Mouse (Mus musculus) stomach, embryonic 15.5 days (tissue): ENCODE data around the gene Wwtr1. TPM values are rescaled to one million over a fixed set of nuclear protein-coding genes. Genes with fewer than 3 reads are reported as not detected.

Source experiments
- ATAC-seq: fragments of 200-750 bp; cut with Nextera tagmentation; 2 replicates; pipeline ENCODE4 v1.8.0; 2017; ENCODE audit warnings: low read depth, moderate number of reproducible peaks, moderate TSS enrichment; ENCODE audit not compliant: insufficient read depth, low FRiP score
- H3K27ac ChIP-seq: fragments of 300-500 bp; sonication (generic); 2 replicates; pipeline ENCODE4 v1.5.1; 2015; ENCODE audit warnings: mild to moderate bottlenecking, inconsistent platforms
- H3K27me3 ChIP-seq: fragments of 300-500 bp; sonication (generic); replicated peaks from 2 replicates; pipeline ENCODE4 v1.6.1; 2015; ENCODE audit warnings: inconsistent platforms
- H3K36me3 ChIP-seq: fragments of 300-500 bp; sonication (generic); 2 replicates; pipeline ENCODE4 v1.6.1; 2015; ENCODE audit warnings: inconsistent platforms
- H3K4me1 ChIP-seq: fragments of 300-500 bp; sonication (generic); 2 replicates; pipeline ENCODE4 v1.6.1; 2015; ENCODE audit warnings: inconsistent platforms
- H3K4me2 ChIP-seq: fragments of 300-500 bp; sonication (generic); 2 replicates; pipeline ENCODE4 v1.6.1; 2015; ENCODE audit warnings: mild to moderate bottlenecking, inconsistent platforms
- H3K4me3 ChIP-seq: fragments of 300-500 bp; sonication (generic); replicated peaks from 2 replicates; pipeline ENCODE4 v1.5.1; 2015; ENCODE audit warnings: inconsistent platforms
- H3K9ac ChIP-seq: fragments of 300-500 bp; sonication (generic); 2 replicates; pipeline ENCODE4 v1.6.1; 2015; ENCODE audit warnings: inconsistent platforms
- H3K9me3 ChIP-seq: fragments of 300-500 bp; sonication (generic); 2 replicates; pipeline ENCODE4 v1.6.1; 2016; ENCODE audit warnings: inconsistent platforms
- WGBS: fragments of 180-500 bp; shearing (Covaris S2); methylation state at CpG from one replicate; pipeline ENCODE4 v1.1.7; 2015; 5-methylcytosine and 5-hydroxymethylcytosine counted together
- polyA plus RNA-seq: library from polyadenylated mRNA; unstranded; fragments of >200 nt; fragmentation: Nextera tagmentation; extraction: Ambion mirVana; gene quantifications from 2 replicates; pipeline ENCODE4 v1.2.1, GENCODE M21; 2015

The Wwtr1 gene
- polyA plus RNA-seq: 16.9 and 18.9 TPM in 2 replicates

DNA sequence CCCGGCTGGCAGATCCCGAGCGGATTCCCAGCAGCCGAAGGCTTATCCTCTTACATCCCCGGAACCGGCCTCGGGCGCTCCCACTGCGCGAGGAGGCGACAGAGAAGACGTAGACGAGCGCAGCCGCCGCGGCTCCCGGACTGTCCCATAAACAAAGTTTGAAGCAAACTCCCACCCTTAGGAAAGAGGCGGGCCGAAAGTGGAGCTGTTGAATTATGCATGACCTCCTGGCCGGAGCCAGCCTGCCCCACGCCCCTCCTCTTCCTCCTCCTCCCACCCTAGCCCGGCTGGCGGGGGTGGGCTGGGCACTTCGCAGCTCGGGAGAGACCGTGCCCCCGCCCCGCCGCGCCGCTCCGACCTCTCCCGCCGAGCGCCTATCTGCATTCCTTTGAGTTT, at the start of gene Wwtr1:
TSS of gene Wwtr1 (minus strand) at position 251 of the 396 bp plus-strand sequence.
- Histone ChIP-seq H3K4me1 (peaks cover 11% of the 10 kb centered on the region; the same call in 1 of the 2 replicates), H3K36me3 (peaks cover 1% of the 10 kb centered on the region; the same call in 1 of the 2 replicates), H3K27me3 (no peaks in the 10 kb centered on the region), H3K27ac (peak within 1 kb of the TSS; percentile 96), H3K9me3 (no peaks in the 10 kb centered on the region), H3K4me2 (peak within 1 kb of the TSS; percentile 85), H3K4me3 (peak within 1 kb of the TSS; percentile 69), H3K9ac (peak within 1 kb of the TSS; percentile 61)
- WGBS: under 1% methylated on average over 36 of the region's 36 CpGs
- ATAC-seq: peak; percentile 93

DNA sequence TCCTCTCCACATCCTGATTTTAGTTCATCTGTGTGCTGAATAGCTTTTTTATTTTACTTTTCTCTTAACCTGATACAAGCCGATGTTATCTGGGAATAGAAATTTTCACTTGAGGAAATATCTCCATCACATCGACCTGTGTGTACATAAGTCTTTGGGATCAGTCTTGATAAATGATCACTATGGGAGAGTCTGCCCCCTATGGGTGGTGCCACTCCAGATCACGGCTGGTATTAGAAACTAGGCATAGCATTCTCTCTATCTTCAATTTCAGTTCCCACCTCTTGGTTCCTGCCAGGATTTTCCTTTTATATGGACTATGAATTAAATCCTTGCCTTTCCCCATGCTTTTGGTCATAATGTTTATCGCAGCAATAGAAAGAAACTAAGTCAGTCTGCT, 44.0 kb upstream of the Wwtr1 start:
- no peak for ATAC-seq
- Histone ChIP-seq H3K4me3 (no peak overlapping the region), H3K27me3 (no peaks in the 10 kb centered on the region), H3K4me2 (no peak overlapping the region), H3K4me1 (no peaks in the 10 kb centered on the region), H3K36me3 (no peaks in the 10 kb centered on the region), H3K9ac (no peak overlapping the region), H3K27ac (no peak overlapping the region), H3K9me3 (no peaks in the 10 kb centered on the region)
- WGBS: 75% methylated on average over 4 of the region's 4 CpGs

DNA sequence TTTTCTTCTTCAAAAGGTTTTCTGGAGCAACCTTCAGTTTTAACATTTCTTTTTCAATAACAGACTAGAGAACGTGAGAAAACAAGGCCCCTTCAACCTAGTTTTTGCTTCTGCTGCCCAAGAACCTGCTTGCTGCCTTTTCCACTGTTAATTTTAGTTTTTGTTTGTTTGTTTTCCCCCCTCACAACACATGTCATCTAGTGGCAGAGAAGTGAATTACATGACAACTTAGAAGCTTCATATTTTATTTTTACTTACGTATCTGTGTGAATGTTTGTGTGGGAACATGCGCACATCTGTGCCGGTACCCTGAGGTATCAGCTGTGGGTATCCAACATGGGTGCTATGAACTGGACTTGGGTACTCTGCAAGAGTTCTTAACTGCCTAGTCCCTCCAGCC, 39.9 kb upstream of the Wwtr1 start:
- Histone ChIP-seq H3K4me3 (no peak overlapping the region), H3K4me2 (no peak overlapping the region), H3K4me1 (no peaks in the 10 kb centered on the region), H3K27ac (no peak overlapping the region), H3K9me3 (no peaks in the 10 kb centered on the region), H3K36me3 (no peaks in the 10 kb centered on the region), H3K27me3 (no peaks in the 10 kb centered on the region), H3K9ac (no peak overlapping the region)
- 88% methylated on average over 4 of the region's 4 CpGs for WGBS
- ATAC-seq: no peak

DNA sequence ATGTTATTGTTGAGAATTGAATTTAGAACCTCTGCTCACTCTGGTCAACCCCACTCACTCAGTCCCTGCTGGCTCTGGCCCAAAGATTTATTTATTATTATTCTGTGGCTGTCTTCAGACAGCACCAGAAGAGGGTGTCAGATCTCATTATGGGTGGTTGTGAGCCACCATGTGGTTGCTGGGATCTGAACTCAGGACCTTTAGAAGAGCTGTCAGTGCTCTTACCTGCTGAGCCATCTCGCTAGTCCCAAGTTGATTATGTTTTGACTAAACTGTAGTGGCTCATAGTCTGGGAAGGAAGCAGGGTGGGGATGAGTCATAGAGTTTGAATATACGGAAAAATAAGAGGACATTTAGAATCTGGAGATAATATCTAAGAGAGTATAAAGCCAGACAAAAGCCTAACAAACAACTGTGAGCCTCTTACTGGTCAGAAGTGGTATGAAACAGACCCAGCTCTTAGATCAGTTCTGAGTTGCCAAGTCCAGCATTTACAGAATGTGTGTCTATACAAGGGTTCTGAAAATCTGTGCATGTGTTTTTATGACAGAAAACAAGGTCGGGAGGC, 36.8 kb upstream of the Wwtr1 start:
- no peak overlapping the region for H3K4me3 ChIP-seq
- no peak overlapping the region for H3K4me2 ChIP-seq
- H3K36me3 ChIP-seq: no peaks in the 10 kb centered on the region
- no peak overlapping the region for H3K9ac ChIP-seq
- no peak overlapping the region for H3K27ac ChIP-seq
- WGBS: 55% methylated on average over 3 of the region's 3 CpGs
- no peaks in the 10 kb centered on the region for H3K9me3 ChIP-seq
- H3K27me3 ChIP-seq: no peaks in the 10 kb centered on the region
- H3K4me1 ChIP-seq: no peaks in the 10 kb centered on the region
- no peak; the same call in 1 of the 2 replicates for ATAC-seq

DNA sequence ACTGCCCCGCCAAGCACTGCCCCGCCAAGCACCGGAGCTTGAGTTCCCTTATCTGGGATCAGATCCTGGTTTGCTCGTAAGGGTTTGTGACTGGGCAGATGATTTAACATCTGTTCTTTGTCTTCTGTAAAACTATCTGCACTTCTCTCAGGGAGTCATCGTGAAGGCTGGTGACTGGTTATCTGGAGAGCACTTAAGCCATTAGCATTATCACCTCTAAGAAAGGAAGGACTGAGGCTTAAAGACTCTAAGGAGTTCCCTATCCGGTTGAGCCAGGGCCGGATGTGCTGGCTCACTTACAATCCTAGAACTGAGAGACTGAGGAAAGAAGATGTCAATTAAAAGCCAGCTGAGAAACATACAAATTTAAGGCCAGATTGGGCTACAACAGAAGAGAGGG, 36.1 kb upstream of the Wwtr1 start:
- 51% methylated on average over 7 of the region's 7 CpGs for WGBS
- Histone ChIP-seq H3K27me3 (no peaks in the 10 kb centered on the region), H3K4me3 (no peak overlapping the region), H3K4me2 (no peak overlapping the region), H3K36me3 (no peaks in the 10 kb centered on the region), H3K27ac (no peak overlapping the region), H3K4me1 (no peaks in the 10 kb centered on the region), H3K9me3 (no peaks in the 10 kb centered on the region), H3K9ac (no peak overlapping the region)
- ATAC-seq: no peak

DNA sequence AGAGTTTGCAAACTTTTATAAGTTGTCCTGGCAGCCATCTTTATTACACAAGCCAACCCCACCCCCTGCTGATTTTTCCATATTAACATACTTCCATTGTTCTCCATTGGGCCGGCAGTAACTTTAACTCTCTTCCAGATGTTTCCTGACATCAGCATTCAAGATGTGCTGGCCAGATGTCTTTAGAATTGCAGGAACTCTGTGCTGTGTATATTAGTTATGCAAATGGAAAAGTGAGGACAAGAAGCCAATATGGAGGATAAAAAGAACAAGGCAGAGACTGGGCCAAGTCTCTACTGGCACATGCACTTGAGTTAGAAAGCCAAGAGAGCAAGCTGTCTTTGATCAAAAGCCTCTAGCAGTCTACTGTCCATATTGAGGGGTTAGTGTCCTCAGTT, 28.9 kb upstream of the Wwtr1 start:
- H3K9ac ChIP-seq: no peak overlapping the region
- H3K4me1 ChIP-seq: no peaks in the 10 kb centered on the region
- H3K27ac ChIP-seq: peak overlapping the region; percentile 32; the same call in 1 of the 2 replicates
- no peaks in the 10 kb centered on the region for H3K9me3 ChIP-seq
- H3K27me3 ChIP-seq: no peaks in the 10 kb centered on the region
- peak; percentile 47; the same call in 1 of the 2 replicates for ATAC-seq
- no peak overlapping the region for H3K4me3 ChIP-seq
- WGBS: 41% methylated on average over 1 of the region's 1 CpGs
- H3K36me3 ChIP-seq: no peaks in the 10 kb centered on the region
- no peak overlapping the region for H3K4me2 ChIP-seq

DNA sequence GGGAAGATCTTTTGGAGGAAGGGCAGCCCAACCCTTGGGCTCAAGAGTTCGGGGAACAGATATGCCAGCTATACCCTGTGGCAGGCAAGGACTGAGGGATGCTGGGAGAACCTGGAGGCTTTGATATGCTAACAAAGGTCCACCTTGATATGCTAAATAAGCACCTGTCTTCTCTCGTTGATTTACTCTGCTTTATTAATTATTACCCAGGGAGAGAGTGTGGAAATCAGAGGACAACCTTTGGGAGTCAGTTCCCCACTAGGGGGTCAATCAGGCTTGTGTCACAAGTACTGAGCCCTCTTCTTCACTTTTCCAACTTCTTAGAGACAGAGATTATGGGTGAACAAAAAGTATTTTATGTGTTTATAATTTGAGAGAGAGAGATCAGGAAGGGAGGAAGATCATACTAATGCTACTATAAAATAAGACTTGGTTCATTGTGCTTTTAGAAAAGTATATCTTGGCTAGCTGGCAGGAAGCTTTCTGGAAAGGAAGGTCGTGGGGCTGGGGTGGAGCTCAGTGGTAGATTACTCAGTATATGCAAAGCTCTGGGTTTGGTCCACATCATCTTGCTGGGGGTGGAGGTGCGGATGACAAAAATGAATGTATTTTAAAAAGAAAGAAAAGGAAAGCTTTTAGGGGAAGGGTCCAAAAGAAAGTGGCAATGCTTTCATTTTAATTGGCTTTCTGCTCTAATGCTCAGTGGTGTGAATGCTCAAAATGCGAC, 28.3 kb upstream of the Wwtr1 start:
- H3K36me3 ChIP-seq: no peaks in the 10 kb centered on the region
- peak overlapping the region; percentile 32; the same call in 1 of the 2 replicates for H3K27ac ChIP-seq
- H3K27me3 ChIP-seq: no peaks in the 10 kb centered on the region
- no peak overlapping the region for H3K4me2 ChIP-seq
- ATAC-seq: no peak
- H3K4me3 ChIP-seq: no peak overlapping the region
- no peaks in the 10 kb centered on the region for H3K9me3 ChIP-seq
- 57% methylated on average over 5 of the region's 5 CpGs for WGBS
- no peak overlapping the region for H3K9ac ChIP-seq
- H3K4me1 ChIP-seq: no peaks in the 10 kb centered on the region

DNA sequence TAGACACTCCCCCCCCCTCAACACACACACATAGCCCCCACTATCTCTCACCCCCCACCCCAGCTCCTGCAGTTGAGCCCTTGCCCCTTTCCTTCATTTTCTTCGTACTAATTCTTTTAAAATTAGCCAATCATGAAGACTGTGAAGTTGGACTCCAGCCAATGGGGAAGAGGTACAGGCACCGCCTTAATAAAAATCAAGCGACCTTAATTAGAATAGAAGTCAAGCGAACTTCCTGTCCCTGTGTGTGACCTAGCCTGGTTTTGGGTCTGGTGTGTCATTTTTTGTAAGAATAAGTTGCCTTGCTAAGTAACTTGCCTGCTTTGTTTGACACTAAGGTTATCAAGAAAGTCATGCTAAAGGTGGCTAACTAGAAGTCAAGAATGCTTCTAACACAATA, 26.9 kb upstream of the Wwtr1 start:
- Histone ChIP-seq H3K27ac (no peak overlapping the region), H3K4me1 (no peaks in the 10 kb centered on the region), H3K27me3 (no peaks in the 10 kb centered on the region), H3K9me3 (no peaks in the 10 kb centered on the region), H3K9ac (no peak overlapping the region), H3K36me3 (no peaks in the 10 kb centered on the region), H3K4me3 (no peak overlapping the region), H3K4me2 (no peak overlapping the region)
- no peak for ATAC-seq
- WGBS: 74% methylated on average over 4 of the region's 4 CpGs

DNA sequence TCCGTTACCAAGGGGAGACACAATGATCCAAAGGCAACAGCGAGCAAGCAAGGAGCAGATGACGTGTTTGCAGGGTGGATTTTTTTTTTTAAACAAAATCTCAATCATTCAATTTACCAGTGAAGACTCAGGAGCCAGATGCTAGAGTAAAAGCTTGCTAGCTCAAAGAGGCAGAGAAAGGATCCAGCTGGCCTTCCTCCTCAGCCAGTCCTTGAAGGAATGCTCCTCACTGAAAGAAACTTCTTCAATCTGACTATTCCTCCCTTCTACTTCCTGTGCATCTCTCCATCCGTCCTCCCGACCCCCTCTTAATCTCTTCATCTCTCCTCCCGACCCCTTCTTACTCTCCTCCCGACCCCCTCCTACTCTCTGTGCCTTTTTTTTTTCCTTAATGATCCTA, 20.9 kb upstream of the Wwtr1 start:
- H3K9ac ChIP-seq: no peak overlapping the region
- 0 out of 2 replicates have a peak overlapping the region, but pooled peaks have one; percentile 10 for H3K4me2 ChIP-seq
- H3K4me3 ChIP-seq: no peak overlapping the region
- H3K9me3 ChIP-seq: no peaks in the 10 kb centered on the region
- no peaks in the 10 kb centered on the region for H3K36me3 ChIP-seq
- WGBS: 28% methylated on average over 7 of the region's 7 CpGs
- ATAC-seq: no peak
- H3K27me3 ChIP-seq: no peaks in the 10 kb centered on the region
- H3K27ac ChIP-seq: no peak overlapping the region; the same call in 1 of the 2 replicates
- no peaks in the 10 kb centered on the region for H3K4me1 ChIP-seq

DNA sequence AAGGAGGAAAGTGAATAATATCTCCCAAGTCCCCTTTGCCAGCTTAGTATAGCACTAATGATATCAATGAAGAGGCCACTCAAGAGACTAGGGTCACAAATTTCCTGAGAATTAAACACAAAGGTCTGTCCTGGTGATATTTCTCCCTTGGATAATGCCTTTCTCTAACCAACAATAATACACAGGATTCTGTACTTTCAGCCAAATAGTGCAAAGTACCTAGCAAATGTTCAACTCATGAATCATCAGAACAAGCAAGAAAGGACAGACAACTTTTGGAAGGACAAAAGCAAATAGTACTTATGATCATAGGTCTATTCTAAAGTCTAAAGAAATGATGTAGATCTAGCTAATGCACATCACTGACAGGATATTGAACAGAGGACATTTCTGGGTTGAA, 19.8 kb upstream of the Wwtr1 start:
- no peak overlapping the region for H3K27ac ChIP-seq
- H3K4me3 ChIP-seq: no peak overlapping the region
- no peak overlapping the region for H3K9ac ChIP-seq
- ATAC-seq: no peak
- no peaks in the 10 kb centered on the region for H3K9me3 ChIP-seq
- no peaks in the 10 kb centered on the region for H3K36me3 ChIP-seq
- no peak overlapping the region for H3K4me2 ChIP-seq
- no peaks in the 10 kb centered on the region for H3K4me1 ChIP-seq
- H3K27me3 ChIP-seq: no peaks in the 10 kb centered on the region

DNA sequence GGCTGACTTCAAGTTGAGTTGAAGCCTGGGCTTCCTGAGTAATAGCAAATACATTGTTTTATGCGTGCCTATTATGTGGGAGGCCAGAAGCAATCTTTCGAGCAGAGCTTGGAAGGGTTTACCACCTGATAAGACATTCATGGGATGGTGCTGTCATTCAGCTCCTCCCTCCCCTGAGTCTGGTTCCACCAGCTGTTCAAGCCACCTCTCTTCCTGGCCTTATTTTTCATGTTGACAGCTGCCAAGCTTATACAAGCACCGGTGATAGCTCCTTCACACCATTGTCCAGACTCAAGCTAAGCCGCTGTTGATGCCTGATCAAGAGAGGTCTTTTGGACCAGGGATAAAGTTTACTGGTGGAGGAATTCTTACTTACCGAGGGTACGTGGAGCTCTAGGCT, 10.3 kb upstream of the Wwtr1 start:
- no peaks in the 10 kb centered on the region for H3K4me1 ChIP-seq
- H3K36me3 ChIP-seq: no peaks in the 10 kb centered on the region
- WGBS: 70% methylated on average over 6 of the region's 6 CpGs
- no peak overlapping the region for H3K27ac ChIP-seq
- H3K9me3 ChIP-seq: no peaks in the 10 kb centered on the region
- no peak overlapping the region for H3K4me3 ChIP-seq
- no peak for ATAC-seq
- H3K9ac ChIP-seq: no peak overlapping the region
- no peaks in the 10 kb centered on the region for H3K27me3 ChIP-seq
- no peak overlapping the region for H3K4me2 ChIP-seq

DNA sequence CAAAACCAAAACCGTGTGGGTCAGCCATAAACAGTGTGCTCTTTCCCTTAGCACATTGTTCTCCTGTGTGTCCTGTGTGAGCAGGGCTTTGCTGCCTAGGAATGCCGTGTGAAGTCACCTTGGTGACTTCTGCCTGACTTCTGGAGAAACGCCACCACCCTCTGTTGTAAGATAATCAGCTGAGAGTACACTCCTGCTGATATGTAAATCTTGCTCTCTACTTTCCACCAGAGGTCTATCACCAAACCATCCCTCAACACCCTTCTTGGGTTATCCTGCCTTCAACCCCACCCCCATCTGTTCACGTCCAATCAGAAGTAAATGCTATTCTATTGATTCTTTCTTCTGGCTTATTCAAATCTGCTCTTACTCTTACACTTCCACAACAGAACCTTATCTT, 7.8 kb upstream of the Wwtr1 start:
- no peak overlapping the region for H3K27ac ChIP-seq
- ATAC-seq: no peak
- 56% methylated on average over 4 of the region's 4 CpGs for WGBS
- H3K36me3 ChIP-seq: no peaks in the 10 kb centered on the region
- no peak overlapping the region for H3K9ac ChIP-seq
- no peak overlapping the region for H3K4me3 ChIP-seq
- H3K4me2 ChIP-seq: no peak overlapping the region
- H3K9me3 ChIP-seq: no peaks in the 10 kb centered on the region
- no peaks in the 10 kb centered on the region for H3K4me1 ChIP-seq
- H3K27me3 ChIP-seq: no peaks in the 10 kb centered on the region
